Mouse (Mus musculus): ENCODE results near the gene Nckipsd.

Nckipsd gene

DNA sequence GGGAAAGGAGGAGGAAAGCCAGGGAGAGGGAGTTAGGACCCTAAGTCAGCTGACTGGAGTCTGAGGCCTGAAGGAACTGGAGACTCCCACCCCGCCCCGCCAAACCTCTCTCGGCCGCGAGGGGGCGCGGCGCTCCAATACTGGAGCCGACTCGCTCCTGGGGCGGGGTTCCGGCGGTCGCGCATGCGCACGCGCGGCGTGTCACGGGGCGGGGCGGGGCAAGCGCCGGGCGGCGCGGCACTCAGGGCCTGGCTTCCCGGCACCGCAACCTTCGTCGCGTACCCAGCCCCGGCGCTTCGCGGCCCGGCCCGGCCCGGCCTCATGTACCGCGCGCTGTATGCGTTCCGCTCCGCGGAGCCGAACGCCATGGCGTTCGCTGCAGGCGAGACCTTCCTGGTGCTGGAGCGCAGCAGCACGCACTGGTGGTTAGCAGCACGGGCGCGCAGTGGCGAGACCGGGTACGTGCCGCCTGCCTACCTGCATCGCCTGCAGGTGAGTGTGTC lies at the start of gene Nckipsd:
Nckipsd (plus strand) TSS at position 206 of the 503 bp plus-strand sequence.
- DNase-seq (ENCODE audit: low spot score): peak; percentile 95

DNA sequence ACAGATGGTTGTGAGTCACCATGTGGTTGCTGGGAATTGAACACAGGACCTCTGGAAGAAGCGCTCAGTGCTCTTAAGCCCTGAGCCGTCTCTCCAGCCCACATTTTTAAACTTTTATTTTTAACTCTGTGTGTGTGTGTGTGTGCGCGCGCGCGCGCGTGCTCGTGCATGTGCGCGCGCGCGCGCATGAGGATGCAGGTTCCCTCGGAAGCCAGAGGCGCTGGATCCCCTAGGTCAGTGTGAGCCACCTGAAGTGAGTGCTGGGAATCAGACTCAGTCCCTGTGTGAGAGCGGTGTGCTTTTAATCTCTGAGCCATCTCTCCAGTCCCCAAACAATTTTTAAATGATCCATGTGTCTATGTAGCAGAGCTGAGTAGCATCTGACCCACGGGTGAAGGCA lies 49.0 kb upstream of the Nckipsd start:
- DNase-seq (ENCODE audit: low spot score): no peak

DNA sequence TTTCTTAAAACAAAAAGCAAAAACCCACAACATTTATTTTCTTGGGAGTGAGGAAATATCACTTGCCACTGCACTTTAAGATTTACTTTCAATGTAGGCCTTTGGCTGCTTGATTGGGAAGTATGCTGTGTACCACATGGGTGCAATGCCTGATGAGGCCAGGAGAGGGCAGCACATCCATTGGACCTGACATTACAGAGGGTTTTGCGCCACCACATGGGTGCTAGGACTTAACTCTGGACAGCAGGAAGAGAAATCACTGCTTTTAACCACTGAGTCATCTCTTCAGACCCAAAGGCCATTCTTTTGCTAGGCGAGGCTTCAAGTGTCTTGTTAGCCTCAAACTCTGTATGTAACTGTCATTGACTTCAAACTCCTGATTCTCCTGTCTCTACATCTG lies 48.4 kb upstream of the Nckipsd start:
- DNase-seq (ENCODE audit: low spot score): peak; percentile 46

DNA sequence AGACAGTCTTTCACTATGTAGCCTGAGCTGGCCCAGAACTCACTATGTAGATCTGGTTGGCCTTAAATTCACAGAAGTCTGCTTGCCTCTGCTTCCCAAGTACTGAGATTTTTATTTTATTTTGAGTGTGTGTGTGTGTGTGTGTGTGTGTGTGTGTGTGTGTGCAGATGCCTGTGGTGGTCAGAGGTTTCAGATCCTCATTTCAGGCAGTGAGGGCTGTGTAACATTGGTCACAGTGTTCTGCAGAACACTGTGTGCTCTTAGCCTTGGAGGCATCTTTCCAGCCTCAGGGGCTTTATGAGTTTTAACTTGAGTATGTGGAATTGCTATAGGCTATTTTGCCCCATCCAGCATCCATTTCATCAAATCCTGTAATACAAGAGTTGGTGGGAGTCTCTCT lies 46.6 kb upstream of the Nckipsd start:
- no peak for DNase-seq (ENCODE audit: low spot score)

DNA sequence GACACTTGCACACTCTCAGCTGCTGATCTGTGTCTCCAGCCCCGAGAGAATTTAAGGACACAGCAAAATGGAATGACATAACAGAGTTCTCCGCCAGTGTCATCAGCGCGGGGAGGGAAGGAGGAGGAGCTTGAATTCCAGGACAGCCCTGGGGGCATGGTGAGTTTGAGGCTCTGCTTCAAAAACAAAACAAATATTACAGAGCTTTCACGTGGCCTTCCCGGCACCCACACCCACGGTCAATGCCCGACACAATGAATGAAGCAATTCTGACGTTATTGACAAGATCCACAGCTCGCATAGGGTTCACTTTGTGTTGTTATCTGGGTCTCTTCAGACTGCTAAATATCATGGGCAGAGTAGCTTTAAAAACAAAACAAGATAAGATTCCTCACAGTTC lies 43.2 kb upstream of the Nckipsd start:
- DNase-seq (ENCODE audit: low spot score): no peak

DNA sequence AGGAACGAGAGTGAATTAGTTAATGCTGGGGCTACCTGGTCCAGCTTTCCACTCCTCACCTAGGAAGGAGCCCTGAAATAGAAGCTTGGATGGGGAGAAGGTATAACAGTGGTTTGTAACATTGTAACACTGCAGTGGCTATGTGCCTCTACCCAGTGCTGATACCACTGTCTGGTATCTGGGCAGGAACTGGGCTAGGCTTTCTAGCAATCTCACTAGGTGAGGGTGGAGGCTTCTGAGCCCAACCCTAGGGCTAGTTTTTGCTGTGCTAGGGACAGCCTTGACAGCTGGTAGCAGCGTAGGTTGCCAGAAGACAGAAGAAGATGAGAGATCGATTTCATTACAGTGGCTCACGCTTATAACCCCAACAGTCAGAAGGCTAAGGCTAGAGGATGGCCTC lies 31.6 kb upstream of the Nckipsd start:
- DNase-seq (ENCODE audit: low spot score): no peak

DNA sequence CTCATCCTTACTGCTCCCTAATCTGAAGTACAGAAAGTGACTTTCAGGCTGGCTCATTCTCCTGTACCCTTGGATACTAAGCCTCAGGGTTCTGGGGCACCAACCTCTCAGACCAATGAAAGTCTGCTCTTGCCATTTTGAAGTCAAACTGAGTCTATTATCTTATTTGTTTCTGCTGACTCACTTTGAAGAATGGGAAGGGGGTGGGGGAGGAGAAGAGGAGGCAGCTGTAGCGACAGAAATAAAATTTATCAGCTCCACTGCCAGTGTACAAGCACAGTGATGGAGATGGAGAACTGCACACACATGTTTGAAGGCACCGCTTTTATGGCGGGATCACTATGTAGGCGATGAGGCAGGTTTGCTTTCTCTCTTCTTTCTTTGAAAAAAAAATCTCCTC lies 30.9 kb upstream of the Nckipsd start:
- no peak for DNase-seq (ENCODE audit: low spot score)

DNA sequence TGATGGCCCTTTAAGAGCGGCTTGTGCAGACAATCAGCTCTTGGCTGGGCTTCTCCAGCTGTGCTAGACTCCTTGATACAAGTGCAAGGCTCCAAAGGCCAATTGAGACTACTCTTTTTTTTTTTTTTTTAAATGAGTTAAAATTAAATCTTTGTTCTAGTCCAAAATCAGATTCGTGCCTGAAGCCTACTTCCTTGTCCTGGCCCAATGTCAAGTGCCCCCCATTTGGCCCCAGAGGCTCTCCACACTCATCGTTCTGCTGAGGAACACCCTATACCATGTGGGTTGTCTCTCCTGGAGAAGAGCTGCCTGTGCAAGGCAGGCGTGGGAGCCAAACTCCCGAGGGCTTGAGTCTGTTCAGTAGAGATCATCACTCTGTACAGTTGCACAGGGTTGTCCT lies 27.2 kb upstream of the Nckipsd start:
- DNase-seq (ENCODE audit: low spot score): peak; percentile 20

DNA sequence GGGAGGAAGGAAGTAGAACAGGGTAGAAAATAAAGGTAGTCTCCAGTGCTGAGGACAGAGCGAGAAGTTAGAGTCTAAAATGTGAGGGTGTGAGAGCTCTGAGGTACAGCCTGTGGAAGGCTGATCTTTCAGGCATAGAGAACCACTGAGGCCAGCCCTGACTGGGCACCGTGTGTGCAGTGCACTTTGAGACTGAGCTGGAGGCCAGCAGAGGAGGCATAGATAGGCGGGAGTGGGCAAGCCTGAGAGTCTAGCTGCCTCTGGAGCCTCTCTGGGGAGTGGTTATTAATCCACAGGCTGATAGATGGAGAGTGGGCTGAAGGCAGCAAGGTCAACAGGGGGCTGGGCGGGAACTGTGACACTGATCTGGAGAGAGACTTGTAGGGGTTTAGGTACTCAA lies 26.3 kb upstream of the Nckipsd start:
- no peak for DNase-seq (ENCODE audit: low spot score)

DNA sequence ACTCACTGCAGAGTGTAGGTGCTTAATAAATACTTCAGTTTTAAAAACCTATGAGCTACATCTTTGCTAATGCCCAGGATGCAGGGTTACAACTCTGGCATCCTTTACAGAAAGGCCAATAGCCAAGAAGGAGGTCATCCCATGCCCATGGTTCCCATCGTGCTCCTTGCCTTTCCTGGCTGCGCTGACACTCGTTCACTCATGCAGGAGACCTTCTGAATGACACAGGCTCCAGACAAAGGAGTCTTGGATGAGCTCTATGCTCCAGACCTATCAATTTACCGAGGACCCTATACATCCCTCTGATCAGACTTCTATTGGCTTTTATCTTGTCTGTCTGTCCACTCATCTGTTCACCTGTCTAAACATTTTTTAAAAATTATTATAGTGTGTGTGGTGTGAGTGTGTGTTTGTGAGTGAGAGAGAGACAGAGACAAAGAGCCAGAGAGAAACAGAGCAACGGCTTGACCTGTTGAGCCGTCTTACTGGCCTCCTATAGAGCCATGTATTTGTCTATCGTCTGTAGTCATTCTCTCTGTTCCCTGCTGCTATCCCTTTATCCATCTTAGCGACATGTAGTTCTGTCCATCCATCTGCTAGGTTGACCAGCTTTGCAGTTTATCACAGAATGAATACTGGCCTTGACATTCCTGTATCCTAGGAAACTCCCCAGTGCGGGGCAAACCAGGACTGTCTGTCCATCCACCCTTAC lies 25.2 kb upstream of the Nckipsd start:
- DNase-seq (ENCODE audit: low spot score): no peak

DNA sequence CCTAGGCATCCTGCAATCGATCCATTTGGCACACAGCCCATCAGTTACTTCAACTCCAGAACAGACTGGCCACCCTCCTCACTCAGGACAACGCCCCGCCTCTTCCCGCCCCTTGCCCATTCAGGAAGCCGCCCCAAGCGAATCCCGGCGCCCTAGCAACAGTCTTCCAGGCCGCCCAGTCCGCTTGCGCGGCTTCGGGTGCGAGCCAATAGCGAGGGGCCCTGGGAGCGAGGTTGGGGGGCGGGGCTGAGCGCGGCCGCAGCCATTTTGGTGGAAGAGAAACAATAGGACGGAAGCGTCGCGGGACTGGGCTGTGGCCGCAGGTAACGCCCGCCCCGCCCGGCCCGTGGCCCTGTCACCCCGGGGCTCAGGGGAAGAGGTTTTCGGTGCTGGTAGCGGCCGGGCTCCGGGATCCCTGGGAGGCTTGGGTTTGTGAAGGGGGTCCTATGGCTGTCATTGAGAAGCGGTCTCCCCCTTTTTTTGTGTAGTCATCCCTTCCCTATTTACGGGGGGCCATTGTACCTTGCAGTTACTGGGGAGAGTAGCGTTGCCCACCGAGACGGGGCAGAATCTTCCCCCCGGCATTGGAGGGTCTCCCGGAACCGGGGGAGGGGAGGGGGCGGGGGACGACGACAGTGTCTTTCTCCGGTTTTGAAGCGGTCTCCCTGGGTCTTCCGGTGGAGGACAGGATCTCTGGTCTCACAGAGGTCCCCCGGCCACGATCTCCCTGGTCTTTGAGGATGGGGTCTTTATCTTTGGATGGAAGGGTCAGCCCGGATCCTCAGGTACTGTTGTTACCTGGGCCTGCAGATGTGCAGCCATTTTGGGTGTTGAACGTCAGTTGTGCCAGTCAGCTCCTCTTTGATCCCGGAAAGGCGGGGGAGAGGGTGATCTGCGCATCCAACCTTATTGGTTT lies 24.4 kb upstream of the Nckipsd start, which contains the start of gene Ip6k2:
Ip6k2 (plus strand) TSS at position 249 of the 916 bp plus-strand sequence.
- peak; percentile 98 for DNase-seq (ENCODE audit: low spot score)

DNA sequence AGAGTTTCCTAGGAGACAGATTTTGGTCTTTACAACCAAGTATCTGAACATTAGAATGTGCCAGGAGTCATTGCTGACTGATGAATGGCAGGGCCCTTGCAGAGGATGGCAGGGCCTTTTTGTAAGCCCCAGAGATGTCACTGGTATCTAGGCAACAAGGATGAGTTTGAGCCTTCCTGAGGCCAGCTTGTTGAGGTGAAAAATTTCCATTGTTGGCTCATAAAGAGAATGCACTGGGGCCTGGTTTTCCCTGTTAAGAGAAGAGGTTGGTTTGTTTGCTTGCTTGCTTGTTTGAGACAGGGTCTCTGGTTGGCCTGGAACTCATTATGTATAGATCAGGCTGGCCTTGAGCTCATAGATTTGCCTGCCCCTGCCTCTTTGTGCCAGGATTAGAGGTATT lies 22.8 kb upstream of the Nckipsd start:
- DNase-seq (ENCODE audit: low spot score): no peak

DNA sequence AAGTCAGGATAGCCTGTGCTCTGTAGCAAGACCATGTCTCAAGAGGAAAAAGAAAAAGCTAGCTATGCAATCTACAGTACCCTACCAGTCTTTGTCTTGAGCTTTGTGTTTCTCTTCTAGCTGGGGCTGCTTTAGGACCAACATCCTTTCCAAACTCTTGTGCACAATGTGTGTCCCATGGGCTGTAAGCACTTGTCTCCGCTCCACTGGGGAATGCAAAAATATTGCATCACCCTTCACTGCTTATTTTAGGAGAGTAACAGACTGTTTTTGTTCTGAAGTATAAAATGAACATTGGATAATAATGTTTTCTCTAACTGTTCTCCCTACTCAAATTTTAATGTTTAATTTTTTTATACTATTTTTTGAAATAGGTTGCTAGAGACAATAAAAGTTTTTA lies 21.7 kb upstream of the Nckipsd start:
- DNase-seq (ENCODE audit: low spot score): no peak

DNA sequence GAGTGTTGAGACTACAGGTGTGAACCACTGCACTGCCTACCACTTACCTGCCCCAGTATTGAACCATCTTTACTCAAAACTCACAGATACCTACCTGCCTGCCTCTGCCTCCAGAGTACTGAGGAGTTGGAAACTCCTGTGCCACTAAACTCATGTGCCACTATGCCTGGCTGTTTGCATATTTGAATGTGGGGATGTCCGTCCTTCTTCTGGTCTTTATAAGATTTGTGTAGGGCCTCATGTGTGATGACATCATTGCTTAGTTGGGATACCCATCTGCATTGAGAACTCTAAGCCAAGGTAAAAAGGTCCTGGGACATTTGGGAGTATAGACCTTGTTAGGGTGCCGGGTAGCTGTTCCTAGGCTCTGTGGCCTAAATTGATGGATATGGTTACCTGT lies 21.1 kb upstream of the Nckipsd start:
- DNase-seq (ENCODE audit: low spot score): no peak

DNA sequence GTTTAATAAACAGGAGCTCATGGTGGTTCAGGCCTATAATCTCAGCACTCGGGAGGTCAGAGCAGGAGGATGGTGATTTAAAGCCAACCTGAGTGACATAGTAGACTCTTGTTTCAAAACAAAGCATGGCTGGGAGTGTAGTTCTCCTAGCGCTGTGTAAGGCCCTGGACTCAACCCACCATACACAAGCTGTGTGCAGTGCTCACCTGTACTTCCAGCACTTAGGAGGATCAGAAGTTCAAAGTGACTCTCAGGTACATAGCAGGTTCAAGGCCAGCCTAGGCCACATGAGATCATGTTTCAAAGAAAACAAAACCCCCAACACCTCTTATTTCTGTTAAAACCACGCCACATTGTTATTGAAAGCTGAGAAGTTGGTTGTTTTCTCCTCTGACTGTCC lies 19.5 kb upstream of the Nckipsd start:
- DNase-seq (ENCODE audit: low spot score): no peak

DNA sequence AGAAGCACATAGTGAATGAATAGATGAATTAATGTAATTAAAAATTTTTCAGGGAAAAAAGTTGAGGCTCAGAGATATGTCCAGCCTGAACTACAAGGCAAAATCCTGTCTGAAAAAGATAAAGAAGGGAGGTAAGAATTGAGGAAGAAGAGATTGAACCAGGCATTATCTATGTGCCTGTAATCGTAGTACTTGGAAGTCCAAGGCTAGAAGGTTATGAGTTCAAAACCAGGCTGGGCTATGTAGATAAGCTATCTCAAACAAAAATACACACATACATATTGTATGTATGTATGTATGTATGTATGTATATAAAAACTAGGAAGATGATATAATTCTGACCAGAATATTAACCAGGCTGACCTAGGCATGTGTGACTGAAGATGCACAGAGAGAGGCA lies 15.9 kb upstream of the Nckipsd start:
- DNase-seq (ENCODE audit: low spot score): no peak

DNA sequence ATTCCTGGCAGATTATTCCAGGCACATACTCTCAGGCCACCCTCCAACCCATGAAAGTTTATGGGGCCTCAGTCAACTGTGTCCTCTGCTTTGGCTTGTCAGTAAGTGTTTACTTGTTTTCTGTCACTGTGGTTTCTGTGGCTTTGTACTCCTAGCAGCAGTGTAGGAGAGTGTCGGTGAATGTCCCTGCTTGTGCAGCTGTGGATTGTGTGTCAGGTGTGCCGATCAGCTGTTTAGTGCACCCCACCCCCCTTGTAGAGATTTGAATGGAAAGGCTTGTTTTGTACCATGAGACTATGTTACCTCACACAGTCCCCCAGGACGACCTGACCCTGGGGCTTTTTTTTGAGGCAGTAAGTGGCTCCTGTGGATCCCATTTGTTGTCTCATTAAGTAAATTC lies 15.4 kb upstream of the Nckipsd start:
- no peak for DNase-seq (ENCODE audit: low spot score)

DNA sequence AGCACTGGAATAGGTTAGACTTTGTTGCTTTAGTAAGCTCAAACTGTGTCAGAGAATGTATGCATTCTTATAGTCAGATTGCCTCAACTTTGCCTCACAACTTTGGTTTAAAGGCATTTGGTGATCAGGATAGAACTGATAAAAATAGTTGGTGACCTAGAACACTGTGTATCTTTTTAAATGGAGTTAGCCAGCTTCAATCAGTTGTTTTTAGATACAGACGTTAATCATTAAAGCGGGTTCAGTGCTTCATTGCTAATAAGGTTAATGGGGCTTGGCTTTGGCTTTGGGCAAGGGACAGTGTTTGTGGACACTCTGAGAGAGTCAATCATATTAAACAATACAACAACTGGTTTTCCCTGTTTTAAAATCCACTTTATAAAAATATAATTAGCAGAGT lies 12.9 kb upstream of the Nckipsd start:
- DNase-seq (ENCODE audit: low spot score): no peak

DNA sequence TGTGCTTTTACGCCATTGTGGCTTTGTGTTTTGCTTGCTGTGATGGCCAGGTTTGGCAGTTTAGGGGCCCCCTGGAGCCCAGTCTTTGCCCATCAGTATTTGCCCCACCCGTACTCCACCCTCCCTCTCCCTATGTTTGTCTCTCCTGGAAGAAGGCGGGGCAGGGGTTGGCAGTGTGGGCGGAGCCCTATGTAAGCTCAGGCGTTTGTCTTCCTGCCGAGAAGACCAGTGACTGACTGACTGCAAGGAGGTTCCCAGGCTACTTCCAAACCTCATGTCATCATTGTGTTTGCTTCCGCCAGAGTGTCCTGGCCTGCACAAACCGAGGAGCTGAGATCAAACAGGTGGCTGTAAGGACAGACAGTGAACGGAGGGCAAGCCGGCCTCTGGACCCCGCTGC lies 12.4 kb upstream of the Nckipsd start:
- DNase-seq (ENCODE audit: low spot score): peak; percentile 74

DNA sequence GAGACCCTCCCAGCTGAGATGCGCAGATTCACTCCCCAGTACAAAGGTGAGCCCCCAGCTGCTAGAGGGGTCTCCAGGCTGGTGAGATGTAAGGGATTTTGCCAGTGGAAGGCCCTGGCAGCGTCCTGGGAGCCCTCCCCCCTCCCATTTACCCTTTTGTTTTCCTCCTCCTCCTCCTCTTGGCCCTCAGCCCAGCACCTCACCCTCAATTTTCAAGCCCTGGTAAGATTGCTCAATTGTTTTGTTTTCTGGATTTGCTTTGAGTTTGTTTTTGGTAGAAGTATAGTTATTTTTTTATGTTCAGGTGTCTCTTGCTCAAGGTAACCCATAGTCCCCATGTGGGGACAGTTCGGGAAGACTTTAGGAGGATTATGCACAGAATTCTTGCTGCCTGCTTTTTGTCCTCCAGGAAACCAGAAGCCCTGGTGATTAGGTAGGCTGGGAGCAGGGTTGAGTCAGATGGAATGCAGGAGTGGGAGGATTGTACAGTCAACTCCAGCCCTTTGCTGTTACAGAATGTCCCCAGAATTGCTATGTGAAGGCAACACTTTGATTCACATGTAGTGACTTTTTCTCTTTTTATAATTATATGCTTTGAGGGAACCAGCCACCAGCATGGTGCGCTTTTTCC lies 11.7 kb upstream of the Nckipsd start:
- DNase-seq (ENCODE audit: low spot score): peak; percentile 57

DNA sequence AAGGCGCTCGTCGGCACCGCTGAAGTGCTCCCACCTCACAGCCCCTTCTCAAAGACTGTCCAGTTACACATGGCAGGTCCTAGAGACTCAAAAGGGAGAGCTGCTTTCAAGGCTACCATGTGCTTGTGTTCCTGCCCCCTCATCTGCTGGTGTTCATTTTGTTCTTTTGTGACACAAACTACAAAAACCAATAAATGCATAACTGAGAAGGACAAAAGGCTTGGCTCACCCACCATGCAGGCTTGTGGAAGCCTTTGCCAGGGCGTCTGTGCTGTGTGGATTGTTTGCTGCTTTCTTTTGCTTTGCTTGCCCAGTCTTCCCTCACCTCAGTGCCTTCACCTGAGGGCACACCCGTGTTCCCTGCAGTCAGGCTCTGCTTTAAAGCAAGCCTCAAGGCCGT lies 10.7 kb upstream of the Nckipsd start:
- no peak for DNase-seq (ENCODE audit: low spot score)

DNA sequence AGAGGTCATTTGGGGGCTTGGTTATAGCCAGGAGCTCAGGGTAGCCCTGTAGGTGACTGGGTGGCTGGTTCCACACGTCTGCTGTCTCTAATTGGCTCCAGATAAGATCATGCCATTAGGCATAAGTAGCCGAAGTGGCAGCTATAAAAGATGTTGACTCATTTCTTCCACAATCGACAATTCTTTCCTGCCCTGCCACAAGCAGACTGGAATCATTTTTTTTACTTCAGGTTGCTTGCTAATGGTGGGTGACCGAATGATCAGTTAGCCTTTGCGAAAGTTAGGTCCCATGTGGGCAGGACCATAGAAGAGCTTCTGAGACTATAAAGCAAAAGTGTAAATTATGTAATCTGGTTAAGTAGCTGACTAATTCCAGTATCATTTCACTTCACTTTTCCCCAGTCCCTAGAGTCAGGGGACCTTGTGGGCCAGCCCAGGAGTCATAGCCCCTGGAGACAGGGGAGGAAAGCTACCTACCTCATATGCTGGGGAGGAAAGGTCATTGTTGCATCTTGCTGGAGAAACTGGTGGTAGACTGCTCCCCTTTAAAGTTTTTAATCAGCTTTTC lies 9.6 kb upstream of the Nckipsd start:
- DNase-seq (ENCODE audit: low spot score): no peak

All from urinary bladder, postnatal 14 days (tissue).